Mouse (Mus musculus): ENCODE measurements around the gene Rps6kb2. TPM values are rescaled to one million over a fixed set of nuclear protein-coding genes. Genes with fewer than 3 reads are reported as not detected.

The Rps6kb2 gene
- total RNA-seq, 2 experiments from 2014 or later = 34.8 to 39.8 TPM

DNA sequence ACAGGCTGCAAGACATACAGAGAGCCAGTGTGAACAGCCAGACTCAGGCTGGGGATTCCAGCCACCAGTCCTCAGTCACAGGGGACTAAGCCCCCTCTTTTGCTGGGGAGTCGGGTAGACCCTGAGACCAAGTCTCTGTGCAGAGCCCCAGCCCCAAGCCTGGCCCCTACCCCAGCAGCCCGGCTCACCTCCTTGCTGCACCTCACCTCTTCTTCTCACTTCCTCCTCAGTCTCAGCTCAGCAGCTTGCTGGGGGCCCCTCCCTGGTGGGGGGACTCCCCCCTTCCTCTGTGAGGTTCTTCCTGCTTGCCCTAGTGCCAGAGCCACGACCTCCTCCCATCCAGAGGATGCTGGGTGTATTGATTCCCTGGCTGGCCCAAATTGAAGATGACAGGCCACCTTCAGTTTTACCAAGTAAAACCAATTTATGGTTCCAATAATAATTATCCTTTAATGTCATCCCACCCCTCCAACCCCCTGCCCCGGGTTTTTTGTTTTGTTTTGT, 27.7 kb upstream of the Rps6kb2 start, which contains the start of gene Tbc1d10c:
TSS of gene Tbc1d10c (minus strand) at position 454 of the 504 bp plus-strand sequence.
- ATAC-seq (replicated peaks; ENCODE audit: low FRiP score, poor library complexity, severe bottlenecking) = no peak

DNA sequence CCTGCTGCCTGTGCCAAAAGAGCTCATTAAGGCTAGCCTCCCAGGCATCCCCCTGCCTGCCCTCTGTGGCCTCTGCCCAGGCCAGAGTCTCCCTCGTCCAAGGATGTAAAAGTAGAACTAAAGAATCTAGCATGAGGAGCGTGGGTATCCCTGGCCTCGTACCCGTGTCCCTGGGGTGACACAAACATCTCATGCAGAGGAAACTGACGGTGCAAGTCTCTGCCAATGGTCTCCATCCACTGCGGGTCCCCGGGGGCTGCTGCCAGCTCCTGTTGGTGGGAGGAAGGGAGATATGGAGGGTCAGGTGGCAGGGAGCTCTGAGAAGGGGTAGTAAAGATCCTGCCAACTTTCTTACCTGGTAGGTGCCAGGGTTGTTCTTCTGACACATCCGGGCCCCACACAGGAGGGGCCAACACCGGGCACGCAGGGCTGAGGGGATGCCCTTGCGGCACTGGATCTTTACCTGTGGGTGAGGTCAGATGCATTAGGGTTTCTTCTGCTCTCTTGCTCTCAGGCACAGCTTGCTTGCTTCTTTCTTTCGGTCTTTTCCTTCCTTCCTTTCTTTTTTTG, 26.0 kb upstream of the Rps6kb2 start:
- no peak for ATAC-seq (replicated peaks; ENCODE audit: low FRiP score, poor library complexity, severe bottlenecking)

GRCm38 (mm10) chr19:4187303-4187702, 24.1 kb upstream of the Rps6kb2 start:
- no peak for ATAC-seq (replicated peaks; ENCODE audit: low FRiP score, poor library complexity, severe bottlenecking)

DNA sequence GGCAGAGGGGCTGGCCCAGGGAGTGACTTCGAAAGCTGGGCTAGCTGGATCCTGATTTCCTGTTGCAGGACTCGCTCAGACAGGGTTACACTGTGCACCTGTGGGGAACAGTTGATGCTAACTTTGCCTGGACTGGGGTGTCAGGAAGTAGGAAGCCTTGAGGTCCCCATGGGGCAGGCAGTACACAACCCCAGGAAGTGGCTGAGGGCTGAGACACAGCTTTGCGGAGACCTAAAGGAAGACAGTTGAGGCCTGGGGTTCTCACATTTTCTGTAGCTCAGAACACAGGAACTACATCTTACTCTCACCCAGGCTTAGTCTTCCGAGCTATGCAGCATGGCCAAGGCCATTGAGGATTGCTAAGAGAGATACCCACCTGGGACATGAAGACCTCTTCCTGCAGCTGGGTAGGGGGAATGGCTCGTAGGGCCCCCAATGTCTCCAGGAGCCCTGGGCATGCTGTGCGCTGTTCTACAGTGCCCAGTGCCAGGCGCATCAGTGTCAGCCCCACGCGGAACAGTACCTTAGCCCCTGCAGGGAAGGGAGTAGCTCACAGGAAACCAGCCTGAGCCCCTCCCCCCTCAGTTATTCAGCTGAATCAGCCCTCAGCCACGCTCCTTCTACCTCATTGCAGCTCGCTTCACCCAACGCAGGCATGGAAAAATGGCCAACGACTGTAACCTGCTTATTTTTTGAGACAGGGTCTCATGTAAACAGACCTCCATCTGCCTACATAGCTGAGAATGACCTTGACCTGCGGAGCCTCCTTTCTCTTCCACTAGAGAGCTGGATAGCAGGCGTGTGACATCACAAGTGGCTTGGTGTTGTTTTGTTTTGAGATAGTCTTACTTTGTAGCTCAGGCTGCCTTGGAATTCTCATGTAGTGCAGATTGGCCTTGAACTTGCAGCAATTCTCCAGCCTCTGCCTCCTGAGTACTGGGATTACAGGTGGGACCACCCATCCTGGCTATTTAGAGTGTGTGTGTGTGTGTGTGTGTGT, 22.1 kb upstream of the Rps6kb2 start:
- no peak for ATAC-seq (replicated peaks; ENCODE audit: low FRiP score, poor library complexity, severe bottlenecking)

DNA sequence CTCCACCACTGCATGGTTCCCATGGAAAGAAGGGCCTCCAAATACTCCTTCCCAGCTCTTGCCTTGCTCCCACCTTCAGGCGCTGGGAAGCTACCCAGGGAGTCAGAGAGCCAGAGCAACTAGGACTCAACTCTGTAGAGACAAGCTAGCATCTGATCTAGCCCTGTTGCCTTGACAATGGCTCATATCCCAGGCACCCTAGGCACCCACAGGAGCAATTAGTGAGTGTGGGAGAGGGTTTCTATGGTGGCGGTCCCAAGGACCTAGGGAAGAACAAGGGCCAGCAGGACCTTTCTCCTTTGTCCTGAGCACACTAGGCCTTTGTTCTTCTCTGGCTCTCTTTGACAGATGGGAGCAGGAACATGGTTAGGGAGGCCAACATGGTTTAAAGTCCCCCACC, 20.5 kb upstream of the Rps6kb2 start:
- ATAC-seq (replicated peaks; ENCODE audit: low FRiP score, poor library complexity, severe bottlenecking) = no peak

DNA sequence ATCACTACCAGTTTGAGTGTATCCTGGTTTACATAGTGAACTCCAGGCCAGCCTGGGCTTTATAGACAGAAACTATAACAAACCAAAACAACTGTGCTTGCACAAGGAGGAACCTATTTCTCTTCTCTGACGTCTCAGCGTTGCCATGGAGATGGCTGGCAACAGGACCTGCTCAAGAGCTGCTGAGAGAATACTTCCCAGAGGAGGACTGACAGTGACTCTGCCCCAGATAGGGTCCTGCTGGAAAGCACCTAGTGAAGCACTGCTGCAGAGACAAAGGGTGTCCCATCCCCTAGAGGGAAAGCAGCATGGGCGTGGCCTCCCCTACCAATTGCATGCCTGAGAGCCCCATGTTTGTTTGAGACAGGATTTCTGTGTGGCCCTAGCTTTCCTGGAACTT, 18.7 kb upstream of the Rps6kb2 start:
- ATAC-seq (replicated peaks; ENCODE audit: low FRiP score, poor library complexity, severe bottlenecking) = no peak

- ATAC-seq (replicated peaks; ENCODE audit: low FRiP score, poor library complexity, severe bottlenecking) = no peak
Observed at GRCm38 (mm10) chr19:4180411-4180810, 17.3 kb upstream of the Rps6kb2 start.

DNA sequence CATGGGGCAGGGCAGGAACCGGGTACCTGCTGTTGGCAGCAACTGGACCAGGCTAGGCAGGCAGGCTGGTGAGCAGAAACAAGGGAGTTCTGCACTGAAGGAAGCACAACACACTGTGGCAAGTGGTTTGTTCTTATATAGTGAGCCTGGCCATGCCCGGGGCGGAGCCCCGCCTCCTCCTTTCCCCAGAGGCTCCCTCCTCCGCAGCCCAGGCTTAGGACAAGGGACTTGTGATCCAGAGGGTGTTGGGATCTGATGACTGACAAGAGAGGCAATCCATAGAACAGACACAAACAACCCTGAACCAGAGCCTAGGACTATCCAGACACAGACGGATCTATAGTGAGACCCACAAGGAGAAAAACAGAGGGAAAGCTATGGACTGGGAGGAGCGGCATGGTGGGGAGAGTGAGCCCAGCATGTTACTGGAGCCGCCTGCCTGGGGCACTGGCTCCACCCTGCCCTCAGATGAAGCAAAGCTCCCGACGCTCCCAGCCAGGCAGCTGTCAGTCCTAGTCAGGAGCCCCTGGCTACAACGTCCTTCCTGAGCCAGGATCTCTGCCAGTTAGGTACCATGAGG, 12.3 kb upstream of the Rps6kb2 start, which contains the start of gene Carns1:
TSS of gene Carns1 (minus strand) at position 112 of the 580 bp plus-strand sequence.
- no peak for ATAC-seq (replicated peaks; ENCODE audit: low FRiP score, poor library complexity, severe bottlenecking)

GRCm38 (mm10) chr19:4172925-4173324, 9.8 kb upstream of the Rps6kb2 start:
- no peak for ATAC-seq (replicated peaks; ENCODE audit: low FRiP score, poor library complexity, severe bottlenecking)

DNA sequence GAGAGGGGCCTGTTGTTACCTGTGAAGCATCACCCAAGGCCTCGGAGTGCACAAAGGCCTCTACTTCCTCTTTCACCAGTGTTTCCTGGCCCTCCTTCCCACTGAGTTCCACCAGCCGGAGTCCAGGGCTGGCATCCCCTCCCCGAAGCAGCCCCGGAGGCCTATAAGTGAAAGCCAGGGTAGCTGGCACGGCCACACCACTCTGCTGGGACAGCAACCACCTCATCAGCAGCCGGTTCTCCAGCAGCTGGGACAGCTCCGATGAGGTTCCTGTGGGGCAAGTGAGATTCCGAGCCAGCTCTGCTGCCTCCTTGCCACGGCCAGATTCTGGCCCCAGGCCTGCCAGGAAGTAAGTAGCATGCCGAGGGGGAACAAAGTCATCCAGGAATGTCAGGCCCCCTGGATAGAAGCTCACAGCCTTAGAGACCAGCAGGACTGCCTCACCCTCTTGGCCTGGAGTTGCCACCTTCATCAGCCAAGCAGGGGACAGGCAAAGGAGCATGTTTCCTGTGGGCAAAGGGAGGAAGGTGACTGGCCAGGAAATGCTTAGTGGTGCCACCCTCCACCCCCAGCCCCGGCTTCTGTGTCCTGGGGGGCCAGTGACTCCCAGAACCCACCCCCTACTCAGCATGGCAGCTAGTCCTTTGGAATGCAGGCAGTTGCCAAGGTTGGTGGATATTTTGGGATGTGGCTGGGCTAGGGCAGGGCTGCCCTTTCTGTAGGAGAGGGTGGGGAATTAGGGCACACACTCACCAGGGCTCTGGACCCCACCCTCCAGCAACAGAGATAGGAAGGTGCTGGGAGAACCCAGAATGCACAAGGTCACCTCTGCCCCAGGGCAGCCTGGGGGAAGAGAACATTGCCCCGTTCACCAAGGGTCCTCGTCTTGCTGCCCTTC, 8.5 kb upstream of the Rps6kb2 start:
- no peak for ATAC-seq (replicated peaks; ENCODE audit: low FRiP score, poor library complexity, severe bottlenecking)

DNA sequence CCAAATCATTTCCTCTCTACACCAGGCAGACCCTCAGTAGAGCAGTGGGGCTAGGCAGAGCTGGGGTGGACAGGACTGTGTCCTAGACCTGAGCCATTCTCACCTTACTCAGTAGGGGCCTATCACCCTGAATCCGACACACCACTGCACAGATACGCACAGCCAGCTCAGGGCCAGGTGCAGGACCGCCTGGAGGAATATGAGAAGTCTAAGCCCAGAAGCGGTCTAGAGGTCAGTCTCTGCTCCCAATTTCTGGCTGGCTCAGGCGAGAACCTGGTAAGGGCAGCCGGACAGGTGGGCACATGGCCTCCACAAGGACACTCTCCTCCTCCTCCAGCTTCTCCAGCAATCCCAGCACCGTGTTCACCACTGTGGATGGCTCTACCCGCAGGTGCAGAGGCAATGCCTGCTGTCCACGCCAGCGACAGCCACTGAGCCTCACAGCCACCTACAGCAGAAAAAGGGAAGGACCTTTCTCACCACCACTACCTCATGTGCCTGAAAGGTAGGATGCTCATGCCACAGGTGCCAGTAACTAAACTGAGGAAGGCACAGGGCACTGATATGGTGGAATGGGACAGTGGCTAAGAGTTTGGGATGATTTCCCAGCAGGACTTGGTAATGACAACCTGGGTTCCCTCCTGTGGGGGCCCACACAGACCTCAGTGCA, 7.7 kb upstream of the Rps6kb2 start:
- ATAC-seq (replicated peaks; ENCODE audit: low FRiP score, poor library complexity, severe bottlenecking) = no peak

- ATAC-seq (replicated peaks; ENCODE audit: low FRiP score, poor library complexity, severe bottlenecking) = peak; percentile 9; the same call in 1 of the 2 replicates
Observed at GRCm38 (mm10) chr19:4169810-4170209, 6.7 kb upstream of the Rps6kb2 start.

GRCm38 (mm10) chr19:4169378-4169784, 6.2 kb upstream of the Rps6kb2 start:
- ATAC-seq (replicated peaks; ENCODE audit: low FRiP score, poor library complexity, severe bottlenecking) = peak; percentile 95

DNA sequence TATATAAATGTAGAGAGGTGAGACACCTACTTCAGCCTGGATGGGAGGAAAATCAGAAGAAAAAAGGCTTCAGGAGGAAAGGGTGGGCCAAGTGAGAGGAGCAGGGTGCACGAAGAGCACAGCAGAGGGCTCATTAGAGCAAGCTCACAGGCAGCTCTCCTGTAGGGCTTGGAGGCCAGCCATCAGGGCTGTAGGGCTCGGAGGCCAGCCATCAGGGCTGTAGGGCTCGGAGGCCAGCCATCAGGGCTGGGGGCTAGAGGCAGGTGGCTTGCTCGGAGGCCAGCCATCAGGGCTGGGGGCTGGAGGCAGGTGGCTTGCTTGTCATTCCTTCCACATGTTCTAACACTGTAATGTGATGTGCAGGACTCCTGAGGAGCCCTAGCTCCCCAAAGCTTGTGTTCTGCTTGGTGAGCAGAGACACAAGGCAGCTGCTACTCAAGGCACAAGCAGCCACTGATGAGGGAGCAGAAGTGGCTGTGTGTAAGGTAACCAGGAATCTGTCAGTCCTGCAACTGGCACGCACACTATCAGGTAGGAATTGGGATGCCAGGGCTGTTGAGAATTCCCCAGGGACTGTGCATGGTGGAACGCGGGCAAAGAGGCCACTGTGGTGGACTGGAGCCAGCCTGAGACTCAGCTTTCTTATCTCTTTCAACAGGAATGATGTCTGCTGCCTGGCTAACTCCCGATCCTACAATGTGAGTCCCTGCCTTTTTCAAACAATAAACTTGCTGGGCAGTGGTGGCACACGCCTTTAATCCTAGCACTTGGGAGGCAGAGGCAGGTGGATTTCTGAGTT, 3.7 kb upstream of the Rps6kb2 start:
- ATAC-seq (replicated peaks; ENCODE audit: low FRiP score, poor library complexity, severe bottlenecking) = no peak

DNA sequence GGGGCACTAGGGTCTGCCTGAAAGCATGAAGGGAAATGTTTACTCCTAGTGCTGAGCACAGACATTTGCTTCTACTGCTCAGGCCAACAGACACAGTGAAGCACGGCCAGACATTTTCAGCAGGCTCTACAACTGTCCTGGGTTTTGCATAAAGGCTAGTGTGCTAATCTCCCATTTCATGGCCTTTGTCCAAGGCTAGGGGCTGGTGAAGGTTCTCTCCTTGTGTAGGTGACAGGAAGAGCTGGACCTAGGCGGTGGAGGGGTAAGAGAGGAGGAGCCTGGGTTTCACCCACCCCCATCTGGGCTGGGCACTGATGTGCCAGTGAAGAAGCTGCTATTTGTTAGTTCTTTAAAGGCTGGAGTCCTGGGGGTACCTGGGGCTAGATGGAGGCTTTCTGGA, 1.6 kb upstream of the Rps6kb2 start:
- no peak for ATAC-seq (replicated peaks; ENCODE audit: low FRiP score, poor library complexity, severe bottlenecking)

GRCm38 (mm10) chr19:4164100-4164499, 946 bp upstream of the Rps6kb2 start:
- ATAC-seq (replicated peaks; ENCODE audit: low FRiP score, poor library complexity, severe bottlenecking) = no peak

- no peak for ATAC-seq (replicated peaks; ENCODE audit: low FRiP score, poor library complexity, severe bottlenecking)
Observed at GRCm38 (mm10) chr19:4163543-4163887, 361 bp upstream of the Rps6kb2 start.

- ATAC-seq (replicated peaks; ENCODE audit: low FRiP score, poor library complexity, severe bottlenecking) = no peak
Observed at GRCm38 (mm10) chr19:4159049-4159448, 4.1 kb downstream of the Rps6kb2 start.

Data from erythroid progenitor cell, adult 5-6 weeks (primary cell).